Mouse (Mus musculus) kidney, postnatal 14 days (tissue): ENCODE data around the gene Agmat.
A peak's percentile ranks its signal among the peaks of the same experiment; 100 is the strongest.

Source experiments
- DNase-seq: peaks from one replicate; pipeline ENCODE4 v3.0.0; 2022; ENCODE audit warnings: mixed read lengths

The Agmat gene

DNA sequence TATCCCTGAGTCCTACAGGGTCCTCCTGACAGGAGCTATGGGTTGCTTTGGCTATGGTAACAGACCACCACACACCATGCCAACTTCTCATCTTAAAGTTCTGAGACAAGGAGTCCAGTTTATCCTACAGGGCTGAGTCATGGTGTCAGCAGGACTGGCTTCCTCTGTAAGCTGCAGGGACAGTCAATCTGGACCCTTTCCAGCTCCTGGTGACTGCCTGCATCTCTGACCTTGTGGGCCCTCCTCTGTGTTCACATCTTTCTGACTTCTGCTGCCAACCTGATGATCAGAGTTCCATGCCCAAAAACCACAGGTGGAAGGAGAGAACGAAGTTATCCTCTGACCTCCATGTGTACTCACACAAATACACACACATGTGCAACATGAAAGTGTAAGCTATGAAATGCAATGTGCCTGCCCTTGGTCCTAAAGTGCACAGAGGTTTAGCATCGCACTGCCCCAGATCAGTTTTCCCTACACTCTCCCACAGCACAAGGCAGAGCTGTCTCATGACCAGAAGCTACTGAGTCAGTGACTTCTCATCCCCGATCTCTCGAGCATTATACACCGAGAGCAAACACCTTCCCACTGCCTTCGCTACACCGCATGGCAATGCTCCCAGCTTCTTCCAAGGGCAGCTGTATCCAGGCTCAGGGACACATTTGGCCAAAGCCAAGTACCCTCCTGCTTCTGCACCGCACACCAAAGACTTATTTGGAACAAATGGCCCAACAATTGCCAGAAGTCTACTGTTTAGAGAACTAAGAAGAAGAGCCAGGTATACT is 34.9 kb downstream of the Agmat start:
- no peak for DNase-seq

DNA sequence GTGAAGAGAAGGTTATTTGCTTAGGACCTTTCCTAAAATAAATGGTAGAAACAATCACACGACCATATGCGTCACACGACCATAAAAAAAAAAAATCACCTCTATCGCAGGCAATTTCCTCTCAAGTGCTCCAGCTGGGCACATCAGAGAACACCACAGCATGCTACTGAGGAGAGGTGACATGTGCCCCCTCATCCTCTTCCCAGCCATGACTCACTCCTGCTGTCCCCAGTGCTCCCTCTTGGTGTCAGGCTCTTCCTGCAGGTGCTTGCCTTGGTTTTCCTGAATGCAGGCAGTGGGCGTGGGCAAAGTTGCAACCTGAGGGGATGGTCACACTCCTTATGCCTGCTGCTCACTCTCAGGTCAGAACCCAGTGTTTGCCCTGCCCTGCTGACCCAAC is 38.4 kb downstream of the Agmat start:
- no peak for DNase-seq

DNA sequence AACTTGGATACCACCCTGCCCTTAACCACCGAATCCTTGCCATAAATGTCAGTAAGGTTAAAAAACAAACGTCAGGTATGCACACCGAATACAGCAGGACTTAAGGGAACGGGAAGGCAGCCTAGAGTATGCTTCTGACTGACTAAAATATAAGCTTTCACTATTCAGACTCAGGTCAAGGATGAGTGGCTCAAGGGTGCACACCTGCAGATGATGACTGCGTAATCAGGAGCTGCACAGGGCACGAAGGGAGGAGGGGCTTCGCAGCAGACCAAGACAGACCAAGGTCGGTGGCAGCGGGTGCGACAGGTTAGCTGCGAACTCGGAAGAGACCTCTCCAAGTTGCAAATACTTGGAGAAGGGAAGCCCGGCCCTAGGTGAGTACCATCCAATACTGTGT is 39.7 kb downstream of the Agmat start:
- DNase-seq, result no peak

DNA sequence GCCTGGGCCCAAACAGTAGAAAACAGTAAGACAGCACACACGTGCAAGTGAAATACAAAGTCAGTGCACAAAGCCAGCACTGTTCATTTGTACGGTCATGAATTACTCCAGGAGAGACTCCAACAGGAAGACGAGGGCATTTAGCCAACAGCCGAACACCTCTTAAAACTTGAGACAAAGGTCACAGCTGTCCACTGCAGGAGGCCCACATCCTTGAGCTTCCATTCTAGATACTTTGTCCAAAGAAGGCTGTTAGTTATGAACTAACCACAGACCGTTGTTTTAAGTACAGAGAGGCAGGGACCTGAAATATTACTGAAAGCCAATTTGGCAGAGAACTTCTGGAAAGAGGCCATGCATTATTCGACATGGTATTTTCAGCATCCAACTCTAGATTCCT is 40.6 kb downstream of the Agmat start:
- peak; percentile 72 for DNase-seq

DNA sequence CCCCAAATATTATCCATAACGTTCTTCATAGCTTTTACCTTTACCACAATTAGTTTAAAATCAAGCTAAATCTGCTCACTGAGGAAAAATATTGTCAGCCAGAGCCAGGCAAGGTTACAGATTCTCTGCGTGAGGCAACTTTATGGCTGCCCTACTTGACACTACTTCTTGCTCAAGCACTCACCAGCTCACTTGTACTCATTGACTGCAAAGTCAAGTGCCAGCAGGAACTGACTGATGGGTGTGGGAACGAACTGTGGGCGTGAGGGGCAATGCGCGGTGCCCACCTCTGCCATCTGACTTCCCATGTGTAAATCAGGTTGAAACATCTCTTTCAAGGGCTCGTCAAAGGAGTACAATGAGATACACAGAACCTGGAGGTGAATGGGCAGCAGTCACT is 41.0 kb downstream of the Agmat start:
- DNase-seq, result no peak

DNA sequence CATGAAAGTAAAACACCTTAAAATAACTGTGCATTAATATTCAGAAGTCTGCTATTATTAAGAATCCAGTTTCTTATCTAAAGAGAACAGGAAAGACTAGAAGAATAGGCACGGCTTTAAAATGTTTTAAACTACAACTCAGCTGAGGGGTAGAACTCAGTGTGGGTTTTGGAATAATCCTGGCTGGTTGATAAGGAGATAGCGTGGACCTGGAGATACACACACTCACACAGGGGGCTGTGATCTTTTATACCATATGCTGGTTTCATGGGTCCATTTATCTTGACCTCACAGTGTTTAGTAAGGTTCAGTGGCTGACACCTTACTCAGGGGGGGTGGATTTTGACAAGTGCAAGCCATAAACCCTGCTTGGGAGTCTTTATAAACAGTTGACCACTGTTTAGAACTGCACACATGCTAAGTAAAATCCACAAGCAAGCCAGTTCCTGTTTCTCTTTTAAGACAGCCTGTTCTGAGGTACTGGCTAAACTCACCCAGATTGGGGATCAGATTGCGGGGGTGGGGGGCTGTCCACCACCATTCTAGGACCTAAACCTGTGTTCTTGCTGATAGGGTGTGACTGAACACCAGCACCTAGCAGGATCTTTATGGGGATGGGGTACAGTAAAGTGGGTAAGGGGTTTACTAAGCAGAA is 43.2 kb downstream of the Agmat start:
- no peak for DNase-seq

DNA sequence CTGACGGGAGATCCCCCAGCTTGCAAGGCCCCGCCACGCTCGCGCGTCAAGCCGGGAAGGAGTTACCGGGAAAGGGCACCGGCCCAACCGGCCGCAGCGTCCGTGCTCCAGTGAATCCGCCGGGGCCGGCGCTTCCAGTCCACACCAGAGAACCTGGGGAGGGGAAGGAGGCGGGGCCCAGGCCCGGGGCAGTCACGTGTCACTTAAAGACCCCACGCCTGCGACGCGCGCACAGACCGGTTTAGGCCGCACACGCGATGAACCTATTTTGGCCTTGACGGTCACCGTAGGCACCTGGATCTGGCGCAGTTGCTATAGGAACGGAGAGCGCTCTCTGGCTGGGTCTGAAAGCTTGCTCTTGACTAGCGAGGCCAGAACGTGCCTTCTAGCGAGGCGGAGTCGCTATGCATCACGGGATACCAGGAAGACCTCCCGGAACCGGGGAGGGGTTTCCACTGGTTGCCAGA is 44.1 kb downstream of the Agmat start, which contains the start of gene Dnajc16:
Gene Dnajc16 (minus strand): TSS at position 408 of the 467 bp plus-strand sequence.
- peak; percentile 98 for DNase-seq

DNA sequence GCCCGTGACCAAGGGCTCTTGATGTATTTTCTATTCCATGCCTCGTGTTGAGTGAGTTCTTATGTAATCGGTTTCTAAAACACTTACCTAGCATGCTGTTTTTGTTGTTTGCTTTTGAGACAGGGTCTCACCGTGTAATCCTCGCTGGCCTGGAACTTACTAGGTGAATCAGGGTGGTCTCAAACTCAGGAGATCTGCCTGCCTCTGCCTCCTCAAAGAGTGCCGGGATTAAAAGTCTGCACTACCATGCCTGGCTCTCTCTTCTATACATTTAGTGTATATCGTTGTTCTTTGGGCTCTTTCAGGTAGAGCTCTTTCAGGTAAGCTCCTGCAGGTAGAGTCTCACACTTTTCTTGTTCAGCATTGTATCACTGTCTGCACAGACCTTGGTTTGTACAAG is 45.0 kb downstream of the Agmat start:
- DNase-seq, result no peak

DNA sequence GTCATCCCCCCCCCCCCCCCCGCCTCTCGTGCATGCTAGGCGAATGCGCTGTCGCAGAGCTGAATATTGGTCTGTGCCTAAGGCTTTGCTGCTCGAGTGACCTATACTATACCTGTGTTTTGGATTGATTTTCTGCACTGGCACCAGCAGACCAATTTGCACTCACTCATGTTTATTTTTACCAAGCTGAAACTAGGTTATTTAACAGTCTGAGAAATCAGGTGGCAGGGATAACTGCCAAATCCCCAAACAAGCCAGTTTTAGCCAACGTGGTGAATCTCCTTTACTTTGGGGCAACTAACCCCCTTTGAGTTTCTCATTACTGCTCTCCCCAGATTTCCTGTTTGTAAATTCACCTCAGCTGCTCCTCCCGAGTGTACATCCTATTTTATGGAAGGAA is 45.5 kb downstream of the Agmat start:
- DNase-seq, result no peak

DNA sequence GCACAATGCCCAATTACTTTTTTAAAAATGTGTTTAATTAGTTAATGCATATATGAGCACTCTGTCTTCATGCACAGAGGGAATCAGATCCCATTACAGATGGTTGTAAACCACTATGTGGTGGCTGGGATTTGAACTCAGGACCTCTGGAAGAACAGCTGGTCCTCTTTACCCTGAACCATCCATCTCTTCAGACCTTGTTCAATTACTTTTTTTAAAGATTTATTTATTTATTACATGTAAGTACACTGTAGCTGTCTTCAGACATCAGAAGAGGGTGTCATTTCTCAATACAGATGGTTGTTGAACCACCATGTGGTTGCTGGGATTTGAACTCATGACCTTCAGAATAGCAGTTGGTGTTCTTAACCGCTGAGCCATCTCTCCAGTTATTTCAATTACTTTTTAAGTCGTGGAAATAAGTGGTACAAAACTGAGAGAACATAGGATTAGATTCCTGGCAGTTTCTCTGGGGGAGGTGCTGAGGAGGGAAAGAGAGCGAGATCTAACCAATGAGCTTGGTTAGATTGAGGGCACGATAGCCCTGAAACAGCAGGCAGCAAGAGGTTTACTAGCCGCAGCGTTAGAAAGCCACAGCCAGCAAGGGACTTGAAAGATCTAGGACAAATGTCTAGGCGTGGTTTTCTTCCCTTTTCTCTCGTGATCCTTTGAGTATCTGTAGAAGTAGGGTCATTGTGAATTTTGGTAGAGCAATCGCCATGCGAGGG is 46.2 kb downstream of the Agmat start:
- no peak for DNase-seq

DNA sequence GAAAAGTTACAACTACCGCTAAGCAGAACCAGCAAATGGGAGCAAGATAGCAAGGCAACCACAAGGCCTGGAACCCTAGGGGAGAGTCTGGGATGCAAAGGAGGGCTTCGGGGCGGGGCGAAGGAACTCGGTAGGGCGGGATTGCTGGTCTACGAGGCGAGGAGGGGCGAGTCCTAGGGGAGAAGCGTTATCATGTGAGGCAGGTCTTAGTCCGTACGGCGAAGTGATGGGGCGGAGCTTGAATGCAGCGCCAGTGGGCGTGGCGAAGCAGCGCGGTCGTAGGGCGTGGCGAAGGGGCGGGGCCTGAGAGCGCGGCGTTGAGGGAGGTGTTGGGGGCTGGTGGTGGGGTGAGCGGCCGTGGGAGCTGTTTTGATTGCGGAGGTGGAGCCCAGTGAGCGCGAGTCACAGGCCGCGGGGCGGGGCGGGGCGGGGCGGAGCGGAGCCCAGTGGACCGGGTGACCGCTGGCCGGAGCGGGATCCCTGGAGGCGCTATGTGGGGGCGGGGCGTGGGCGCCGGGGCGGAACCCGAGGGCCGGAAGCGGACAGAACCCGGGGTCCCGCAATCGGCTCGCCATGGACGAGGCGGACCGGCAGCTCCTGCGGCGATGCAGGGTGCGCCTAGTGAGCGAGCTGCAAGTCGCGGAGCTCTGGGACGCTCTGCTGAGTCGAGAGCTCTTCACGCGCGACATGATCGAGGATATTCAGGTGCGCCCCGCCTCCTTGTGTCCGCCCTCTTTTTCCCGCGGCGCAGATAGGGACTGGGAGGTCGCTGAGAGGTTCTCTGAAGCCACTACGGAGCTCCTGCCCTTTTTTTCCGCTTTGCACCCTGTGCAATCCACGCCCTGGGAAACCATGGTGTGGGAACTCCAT is 47.0 kb downstream of the Agmat start, which contains the start of gene Casp9:
Gene Casp9 (plus strand): TSS at position 331 of the 870 bp plus-strand sequence.
- peak; percentile 99 for DNase-seq

DNA sequence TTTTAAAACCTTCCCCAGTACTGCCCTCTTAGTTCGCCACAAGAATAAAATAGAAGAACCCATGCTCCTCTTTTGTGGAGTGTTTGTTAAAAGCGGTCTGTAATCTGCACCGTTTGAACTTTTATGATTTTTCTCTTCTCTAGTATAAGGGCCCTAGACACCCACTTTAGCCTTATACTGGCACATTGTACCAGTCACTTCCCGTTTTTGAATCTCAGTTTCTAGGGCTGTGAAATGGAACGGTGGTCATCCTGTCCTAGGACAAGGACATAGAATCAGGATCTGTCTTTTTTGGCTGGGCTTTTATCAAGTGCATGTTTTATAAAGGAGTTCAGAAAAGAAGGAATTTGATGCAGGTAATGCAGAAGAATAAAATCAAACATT is 47.7 kb downstream of the Agmat start:
- no peak for DNase-seq

DNA sequence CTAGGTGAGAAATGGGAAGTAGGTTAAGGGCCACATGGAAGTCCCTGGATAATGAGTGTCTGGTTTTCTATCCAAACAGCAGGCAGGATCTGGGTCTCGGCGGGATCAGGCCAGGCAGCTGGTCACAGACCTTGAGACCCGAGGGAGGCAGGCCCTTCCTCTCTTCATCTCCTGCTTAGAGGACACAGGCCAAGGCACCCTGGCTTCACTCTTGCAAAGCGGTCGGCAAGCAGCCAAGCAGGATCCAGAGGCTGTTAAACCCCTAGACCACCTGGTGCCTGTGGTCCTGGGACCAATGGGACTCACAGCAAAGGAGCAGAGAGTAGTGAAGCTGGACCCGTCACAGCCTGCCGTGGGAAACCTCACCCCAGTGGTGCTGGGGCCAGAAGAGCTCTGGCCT is 49.9 kb downstream of the Agmat start:
- no peak for DNase-seq

DNA sequence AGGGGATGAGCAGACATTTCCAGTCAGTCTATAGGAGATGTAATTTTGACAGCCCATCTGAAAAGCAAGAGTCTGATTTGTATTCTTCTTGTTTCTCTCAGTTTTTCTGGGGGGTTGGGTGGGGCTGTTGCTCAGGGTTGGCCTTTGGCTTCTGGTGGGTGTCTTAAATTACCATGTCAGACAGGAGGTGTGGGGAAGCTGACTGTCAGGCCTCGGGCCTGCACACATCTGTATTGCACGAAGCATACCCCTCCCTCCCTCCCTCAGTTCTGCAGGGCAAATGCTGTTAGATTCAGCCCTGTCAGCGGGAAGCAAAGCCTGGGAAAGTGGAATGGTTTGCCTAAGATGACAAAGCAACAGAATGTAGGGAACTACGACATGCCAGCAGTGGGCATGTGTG is 50.5 kb downstream of the Agmat start:
- no peak for DNase-seq

DNA sequence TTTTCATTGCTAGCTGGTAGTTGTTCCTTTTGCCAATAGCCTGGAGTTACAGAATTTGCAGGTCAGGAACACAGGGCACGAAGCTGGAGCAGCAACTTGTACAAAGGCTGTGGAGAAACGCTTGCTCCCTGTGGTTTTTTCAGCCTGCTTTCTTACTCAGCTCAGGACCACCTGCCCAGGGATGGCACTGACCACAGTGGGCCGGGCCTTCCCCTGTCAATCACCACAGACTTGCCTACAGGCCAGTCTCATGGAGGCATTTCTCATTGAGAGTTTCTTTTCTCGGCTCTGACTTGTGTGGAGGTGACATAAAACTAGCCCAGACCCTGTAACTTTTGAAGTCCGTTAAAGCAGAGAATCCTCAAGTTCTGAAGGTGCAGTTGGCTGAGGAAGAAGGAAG is 51.1 kb downstream of the Agmat start:
- DNase-seq, result no peak

DNA sequence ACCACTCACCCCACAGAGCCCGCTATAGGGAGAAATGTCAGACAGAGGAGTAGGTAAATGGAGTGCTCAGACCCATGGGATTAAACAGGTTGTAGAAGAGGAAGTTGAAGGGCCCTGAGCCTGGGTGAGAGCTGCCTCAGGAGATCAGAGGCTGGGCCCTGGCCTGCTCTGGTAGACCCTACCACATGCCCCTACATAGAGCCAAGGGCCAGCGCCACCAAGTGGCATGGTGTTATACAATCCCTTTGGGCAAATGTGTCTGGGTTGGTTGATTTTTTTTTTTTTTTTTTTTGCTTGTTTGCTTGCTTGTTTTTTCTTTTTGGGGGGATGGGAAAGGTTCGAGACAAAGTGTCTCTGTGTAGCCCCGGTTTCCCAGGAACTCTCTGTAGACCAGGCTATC is 57.6 kb downstream of the Agmat start:
- DNase-seq, result no peak

DNA sequence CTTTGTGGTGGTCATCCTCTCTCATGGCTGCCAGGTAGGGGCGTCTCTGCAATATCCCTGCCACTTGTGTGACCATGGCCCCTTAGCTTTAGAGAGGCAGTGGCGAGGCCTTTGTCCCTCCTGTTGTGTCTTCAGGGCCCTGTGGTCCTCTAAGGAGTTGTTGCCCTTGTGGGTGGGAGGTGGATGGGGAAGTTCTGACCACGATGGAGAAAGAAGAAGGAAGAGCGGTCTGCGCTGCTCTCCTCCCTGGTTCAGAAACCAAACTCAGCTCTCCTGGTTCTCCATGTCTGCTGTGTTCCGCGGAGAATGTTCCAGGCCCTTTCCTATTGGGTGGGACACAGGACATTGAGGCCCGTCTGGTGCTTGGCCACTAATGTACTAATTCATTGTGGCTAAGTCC is 59.4 kb downstream of the Agmat start:
- no peak for DNase-seq
